In the genomic region with DNA sequence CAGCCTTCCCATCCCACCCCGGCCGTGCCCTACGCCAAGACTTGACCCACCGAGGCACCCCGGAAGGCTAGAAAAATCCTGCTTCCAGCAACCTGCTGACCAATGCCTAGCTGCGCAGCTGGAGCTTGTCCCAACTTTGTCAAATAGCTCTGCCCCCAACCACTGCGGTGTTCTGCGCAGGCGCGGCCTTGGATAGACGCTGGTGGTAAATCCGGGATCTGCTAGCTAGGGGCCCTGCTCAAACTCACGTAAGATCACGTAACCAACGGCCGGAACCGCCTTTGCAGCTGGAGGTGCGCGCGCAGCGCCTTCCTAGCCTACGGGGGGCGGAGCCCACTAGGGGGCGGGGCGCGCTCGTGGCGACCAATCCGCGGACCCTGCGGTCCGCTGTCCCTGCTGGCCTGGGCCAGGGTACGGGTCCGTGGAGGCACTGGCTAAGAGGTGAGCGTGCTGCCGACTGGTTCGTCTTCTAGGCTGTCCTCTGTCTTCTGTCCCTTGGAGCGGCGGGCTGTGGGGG, we compare ENCODE assay signal across 7 mouse cellular contexts. TPM values are rescaled to one million over a fixed set of nuclear protein-coding genes. Genes with fewer than 3 reads are reported as not detected.
DNase-seq lines count a peak whose midpoint lies in the region; ATAC-seq lines count a peak whose summit lies in the region.

A gene (plus strand): TSS at position 249 of the 517 bp plus-strand sequence.

- peak within 1 kb of the TSS; percentile 89 for H3K27ac ChIP-seq in embryonic facial prominence, embryonic 12.5 days
- H3K27ac ChIP-seq in limb, embryonic 11.5 days (replicated peaks; ENCODE audit: low read depth, low read length) = peak within 1 kb of the TSS; percentile 80
- H3K27ac ChIP-seq in midbrain, embryonic 14.5 days (replicated peaks; ENCODE audit: low read depth, low read length) = peak within 1 kb of the TSS; percentile 85

- peak within 1 kb of the TSS; percentile 83 for H3K4me3 ChIP-seq in embryonic facial prominence, embryonic 12.5 days
- H3K4me3 ChIP-seq in limb, embryonic 11.5 days (ENCODE audit: low read depth, low read length) = peak within 1 kb of the TSS; percentile 76
- H3K4me3 ChIP-seq in midbrain, embryonic 14.5 days (replicated peaks; ENCODE audit: low read depth, low read length) = peak within 1 kb of the TSS; percentile 72

- peak; percentile 100 for DNase-seq in adrenal gland, postnatal 25 days
- DNase-seq in heart, adult 11 months = peak; percentile 100
- peak; percentile 100 for DNase-seq in kidney, adult 18-20 months
- peak; percentile 98 for DNase-seq in limb, embryonic 11.5 days (ENCODE audit: low spot score)
- peak; percentile 100 for DNase-seq in midbrain, embryonic 14.5 days
- peak; percentile 97 to 99 for DNase-seq in spleen, adult 18-20 months

- peaks cover 44% of the 10 kb centered on the region for H3K4me1 ChIP-seq in embryonic facial prominence, embryonic 12.5 days
- peaks cover 16% of the 10 kb centered on the region; the same call in 1 of the 2 replicates for H3K4me1 ChIP-seq in limb, embryonic 11.5 days (ENCODE audit: control insufficient read depth, insufficient read depth, low read length)
- peaks cover 36% of the 10 kb centered on the region for H3K4me1 ChIP-seq in midbrain, embryonic 14.5 days (ENCODE audit: control insufficient read depth, insufficient read depth, low read length)

- no peaks in the 10 kb centered on the region for H3K9me3 ChIP-seq in embryonic facial prominence, embryonic 12.5 days
- no peaks in the 10 kb centered on the region for H3K9me3 ChIP-seq in limb, embryonic 11.5 days (ENCODE audit: control insufficient read depth, low read length)
- no peaks in the 10 kb centered on the region for H3K9me3 ChIP-seq in midbrain, embryonic 14.5 days (ENCODE audit: control insufficient read depth, low read length)

- H3K36me3 ChIP-seq in embryonic facial prominence, embryonic 12.5 days = peaks cover 32% of the 10 kb centered on the region
- peaks cover 5% of the 10 kb centered on the region for H3K36me3 ChIP-seq in limb, embryonic 11.5 days (ENCODE audit: control insufficient read depth, insufficient read depth, low read length)
- H3K36me3 ChIP-seq in midbrain, embryonic 14.5 days (ENCODE audit: control insufficient read depth, insufficient read depth, low read length) = peaks cover 34% of the 10 kb centered on the region

- no peaks in the 10 kb centered on the region for H3K27me3 ChIP-seq in embryonic facial prominence, embryonic 12.5 days
- H3K27me3 ChIP-seq in limb, embryonic 11.5 days (ENCODE audit: control insufficient read depth, insufficient read depth, low read length) = no peaks in the 10 kb centered on the region
- no peaks in the 10 kb centered on the region for H3K27me3 ChIP-seq in midbrain, embryonic 14.5 days (ENCODE audit: control insufficient read depth, insufficient read depth, low read length)

- peak within 1 kb of the TSS; percentile 90 for H3K4me2 ChIP-seq in embryonic facial prominence, embryonic 12.5 days (replicated peaks)
- H3K4me2 ChIP-seq in limb, embryonic 11.5 days (ENCODE audit: low read depth, severe bottlenecking) = peak within 1 kb of the TSS; percentile 76
- H3K4me2 ChIP-seq in midbrain, embryonic 14.5 days (ENCODE audit: low read length) = peak within 1 kb of the TSS; percentile 89

- under 1% methylated on average over 39 of the region's 39 CpGs for WGBS in embryonic facial prominence, embryonic 12.5 days
- under 1% methylated on average over 39 of the region's 39 CpGs for WGBS in limb, embryonic 11.5 days
- under 1% methylated on average over 39 of the region's 39 CpGs for WGBS in midbrain, embryonic 14.5 days

- ATAC-seq in embryonic facial prominence, embryonic 12.5 days (ENCODE audit: insufficient number of reproducible peaks, insufficient read depth, low FRiP score, low TSS enrichment) = peak; percentile 94
- peak; percentile 94 for ATAC-seq in limb, embryonic 11.5 days (ENCODE audit: insufficient number of reproducible peaks, low FRiP score, low TSS enrichment, low read depth)
- peak; percentile 93 for ATAC-seq in midbrain, embryonic 14.5 days (ENCODE audit: low FRiP score, low TSS enrichment)

- H3K9ac ChIP-seq in embryonic facial prominence, embryonic 12.5 days = peak within 1 kb of the TSS; percentile 76
- H3K9ac ChIP-seq in limb, embryonic 11.5 days (ENCODE audit: low read length) = peak within 1 kb of the TSS; percentile 78
- H3K9ac ChIP-seq in midbrain, embryonic 14.5 days (replicated peaks; ENCODE audit: low read length) = peak within 1 kb of the TSS; percentile 77

RNA-seq across cellular contexts. Expression of the gene that starts here (rescaled TPM):
- 28.8 and 36.0 TPM in 2 replicates for total RNA-seq in adrenal gland, postnatal 25 days (2021)
- polyA plus RNA-seq in embryonic facial prominence, embryonic 12.5 days (2016; fragmentation: Nextera tagmentation; extraction: Ambion mirVana) = 23.1 and 25.1 TPM in 2 replicates
- 26.1 and 28.4 TPM in 2 replicates for polyA plus RNA-seq in limb, embryonic 11.5 days (2014; fragmentation: Nextera tagmentation; extraction: Ambion mirVana)
- polyA plus RNA-seq in midbrain, embryonic 14.5 days (2014; fragmentation: Nextera tagmentation; extraction: Ambion mirVana) = 12.5 and 16.7 TPM in 2 replicates

Comparison
In these comparisons a context has a peak if more than half of its experiments do, and no peak if none do; other contexts are left out.
1. Peak in every context shown above with its lines: DNase-seq, ATAC-seq, H3K4me3 ChIP-seq and H3K27ac ChIP-seq.